Mouse (Mus musculus) kidney, postnatal 4 days (tissue): ENCODE results near the gene Elfn2.

Experiments
- DNase-seq, 2 experiments: peaks; one replicate each; pipeline ENCODE4 v3.0.0; 2021; ENCODE audit warnings: mixed read lengths in 2 of 2

The Elfn2 gene

GRCm38 (mm10) chr15:78720094-78720493 lies 1.5 kb upstream of the Elfn2 start:
- peak; percentile 83 to 86 for DNase-seq

DNA sequence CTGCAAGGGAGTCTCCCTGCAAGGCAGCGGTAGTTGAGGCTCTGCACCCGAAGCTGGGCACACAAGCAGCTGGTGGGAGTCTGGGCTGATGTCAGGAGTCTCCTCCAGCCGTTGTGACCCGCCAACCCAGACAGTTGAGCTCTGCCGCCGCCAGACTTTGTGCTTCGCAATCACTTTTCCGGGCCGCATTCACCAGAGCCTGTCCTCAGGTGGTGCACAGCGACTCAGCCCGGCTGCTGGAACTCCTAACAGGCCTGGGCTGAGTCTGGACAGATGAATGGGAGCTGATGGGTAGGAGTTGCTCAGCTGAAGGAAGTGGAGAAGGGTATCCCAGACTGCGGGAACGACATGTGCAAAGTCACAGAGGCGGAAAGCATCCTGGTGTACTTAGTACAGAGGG lies 845 bp upstream of the Elfn2 start:
- DNase-seq, result peak in 1 of 2 experiments; percentile 38

DNA sequence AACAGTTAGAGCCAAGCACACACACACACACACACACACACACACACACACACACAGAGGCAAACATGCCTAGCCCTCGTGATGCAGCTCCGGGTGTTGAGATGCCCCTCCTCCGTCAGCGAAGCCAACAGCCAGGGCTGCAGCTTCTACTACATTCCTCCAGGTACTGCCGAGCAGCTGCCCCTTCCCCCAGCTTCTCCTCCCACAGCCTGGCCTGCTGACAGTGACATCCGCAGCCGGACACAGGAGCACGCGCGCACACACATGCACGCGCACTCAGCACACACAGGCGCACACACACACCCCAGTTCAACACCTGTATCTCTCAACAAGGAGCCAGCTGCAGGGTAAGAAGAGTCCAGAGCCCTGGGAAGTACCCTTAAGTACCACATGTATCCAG lies 1.6 kb downstream of the Elfn2 start:
- peak in 1 of 2 experiments; percentile 33 for DNase-seq

GRCm38 (mm10) chr15:78715856-78716255 lies 2.7 kb downstream of the Elfn2 start:
- no peak for DNase-seq

DNA sequence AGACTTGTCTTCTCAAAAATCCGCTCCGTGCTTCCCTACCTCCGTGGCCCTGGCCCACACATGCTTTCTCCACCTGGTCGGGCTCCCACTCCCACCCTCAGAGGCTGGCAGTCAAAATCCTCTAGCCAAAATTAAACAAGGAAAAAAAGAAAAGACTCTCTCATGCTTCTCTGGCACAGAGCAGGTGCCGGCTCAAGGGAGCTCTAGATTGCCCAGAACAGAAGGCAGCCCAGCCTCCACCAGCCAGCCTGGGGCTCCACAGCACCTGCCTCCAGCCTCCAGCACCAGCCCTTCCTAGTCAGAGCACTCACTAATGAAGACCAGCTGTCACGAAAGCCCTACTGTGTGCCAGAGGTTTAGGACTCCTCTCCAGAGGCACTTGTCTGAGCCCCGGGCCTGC lies 4.8 kb downstream of the Elfn2 start:
- no peak for DNase-seq

DNA sequence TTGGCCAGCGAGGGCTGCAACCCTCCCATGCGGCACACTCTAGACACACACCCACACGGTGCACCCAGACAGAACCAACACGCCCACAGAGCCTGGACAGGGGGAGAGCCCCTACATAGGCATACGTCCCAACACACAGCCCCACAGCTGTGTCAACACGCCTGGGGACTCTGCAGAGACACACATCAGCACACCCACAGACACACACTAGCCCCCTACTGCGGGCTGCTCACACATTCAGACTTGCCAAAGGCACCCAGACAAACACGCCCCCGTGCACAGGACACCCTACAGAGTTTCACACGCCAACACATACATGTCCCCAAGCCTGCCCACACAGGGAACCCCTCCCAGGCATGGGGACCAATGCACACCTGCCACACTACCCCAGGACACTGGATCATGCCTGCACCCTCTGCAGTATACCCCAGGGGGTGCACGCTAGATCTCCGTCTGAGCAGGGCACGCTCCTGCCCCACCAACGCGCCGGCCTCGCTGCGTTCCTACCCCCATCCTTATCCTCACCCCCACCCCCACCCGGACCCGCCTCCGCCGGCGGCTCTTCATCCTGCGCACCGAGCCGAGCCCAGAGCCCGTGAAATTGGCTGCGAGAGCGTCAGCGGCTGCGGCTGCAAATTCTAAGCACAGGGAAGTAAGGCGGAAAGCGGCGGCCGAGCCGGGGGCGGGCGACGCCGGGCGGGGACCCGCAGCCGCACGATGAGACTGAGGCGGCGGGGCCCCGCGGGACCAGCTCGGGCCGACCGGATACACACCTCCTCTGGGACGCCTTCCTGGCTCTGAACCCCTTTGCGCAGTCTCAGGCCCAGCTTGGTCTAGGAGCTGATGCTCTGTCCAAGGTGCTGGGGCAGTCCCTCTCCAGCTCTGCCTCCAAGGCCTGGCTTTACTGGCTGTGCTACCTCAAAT lies 6.0 kb downstream of the Elfn2 start:
- DNase-seq, result peak; percentile 69 to 75

GRCm38 (mm10) chr15:78711935-78712334 lies 6.6 kb downstream of the Elfn2 start:
- DNase-seq, result no peak

DNA sequence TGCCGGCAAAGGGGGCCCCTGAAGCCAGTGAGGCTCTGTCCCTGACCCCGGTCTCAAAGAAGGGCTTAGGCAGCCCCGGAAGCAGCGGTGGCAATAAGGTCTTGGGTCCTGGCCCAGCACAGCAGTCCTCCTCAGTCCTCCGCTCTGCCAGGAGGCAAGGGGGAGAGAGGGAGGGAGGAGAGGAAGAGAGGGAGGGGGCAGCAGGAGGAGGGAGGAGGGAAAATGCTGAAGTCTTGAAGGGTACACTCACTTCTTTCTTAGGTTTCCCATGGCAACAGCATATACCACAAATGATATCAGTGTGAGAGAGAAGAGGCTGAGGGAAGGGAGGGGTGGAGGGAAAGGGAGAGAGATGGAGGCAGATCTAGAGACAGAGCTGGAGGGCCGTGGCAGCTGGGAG lies 7.9 kb downstream of the Elfn2 start:
- no peak for DNase-seq

- no peak for DNase-seq
These were observed 8.8 kb downstream of the Elfn2 start for GRCm38 (mm10) chr15:78709767-78710166.

DNA sequence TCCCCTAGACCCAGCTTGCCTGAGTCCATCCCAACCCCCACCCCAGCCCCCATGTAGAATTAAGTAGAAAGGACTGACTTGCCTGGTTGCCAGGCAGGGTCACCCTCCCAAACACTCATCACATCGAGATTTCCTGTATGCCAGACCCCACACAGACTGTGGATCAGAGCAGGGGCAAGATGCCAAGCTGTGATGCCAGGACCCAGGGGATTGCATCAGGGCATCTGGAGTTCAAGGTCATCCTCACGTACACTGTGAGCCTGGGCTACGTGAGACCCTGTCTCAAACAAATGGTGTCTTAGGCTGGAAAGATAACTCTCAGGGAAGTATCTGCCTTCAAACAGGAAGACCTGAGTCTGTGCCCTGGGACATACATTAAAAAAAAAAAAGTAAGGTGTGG lies 11.9 kb downstream of the Elfn2 start:
- no peak for DNase-seq

GRCm38 (mm10) chr15:78704824-78705223 lies 13.7 kb downstream of the Elfn2 start:
- DNase-seq, result no peak

DNA sequence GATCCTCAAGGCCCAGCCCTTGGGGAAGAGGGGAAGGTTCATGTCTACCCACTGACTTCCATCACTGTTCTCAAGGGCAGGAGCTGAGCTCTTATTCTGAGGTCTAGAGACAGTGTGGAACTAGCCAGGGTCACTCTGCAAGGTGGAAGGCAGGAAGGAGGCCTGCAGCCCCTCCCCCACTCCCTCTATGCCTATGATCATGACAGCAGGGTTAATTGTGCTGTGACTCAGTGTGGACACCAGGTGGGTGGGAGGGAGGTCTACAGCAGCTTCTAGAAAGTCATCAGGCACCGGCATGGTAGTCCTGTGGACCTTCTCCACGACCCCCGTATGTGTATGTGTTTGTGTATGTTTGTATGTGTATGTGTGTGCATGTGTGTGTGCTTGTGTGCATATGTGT lies 14.6 kb downstream of the Elfn2 start:
- no peak for DNase-seq

DNA sequence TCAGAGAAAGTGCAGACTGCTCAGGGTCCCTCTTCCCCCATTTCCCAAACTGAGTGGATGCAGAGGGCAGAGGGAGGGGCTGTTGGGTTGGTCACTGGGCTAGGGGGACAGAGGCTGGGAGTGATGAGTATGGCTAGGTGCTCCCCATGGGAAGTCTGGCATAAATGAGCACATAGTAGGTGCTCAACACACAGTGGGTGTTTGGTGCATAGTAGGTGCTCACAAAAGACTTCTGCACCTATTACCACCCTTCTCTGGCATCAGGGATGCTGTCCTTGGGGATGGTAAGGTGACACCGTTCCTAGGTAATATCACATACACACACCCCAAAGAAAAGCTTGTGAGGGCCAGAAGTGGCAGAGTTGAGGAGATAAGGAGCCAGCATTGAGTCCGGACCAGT lies 18.2 kb downstream of the Elfn2 start:
- no peak for DNase-seq

DNA sequence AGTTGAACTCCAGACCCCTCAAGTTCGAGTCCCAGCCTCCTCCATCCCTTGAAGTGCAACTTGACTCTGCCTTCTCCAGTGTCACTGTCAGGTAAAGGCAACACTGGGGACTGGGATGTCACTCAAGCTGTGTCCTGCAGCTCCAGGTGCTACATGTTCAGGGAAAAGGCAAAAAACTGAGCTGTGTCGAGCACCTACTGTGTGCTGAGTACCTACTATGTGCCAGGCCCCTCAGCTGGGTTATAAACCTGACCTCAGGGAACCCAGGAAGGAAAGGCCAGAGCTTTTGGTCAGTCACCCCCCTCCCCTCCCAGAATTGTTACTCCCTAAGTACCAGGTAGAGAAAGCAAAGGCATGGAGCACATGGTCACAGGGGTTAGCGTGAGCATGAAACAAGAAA lies 19.1 kb downstream of the Elfn2 start:
- DNase-seq, result no peak

DNA sequence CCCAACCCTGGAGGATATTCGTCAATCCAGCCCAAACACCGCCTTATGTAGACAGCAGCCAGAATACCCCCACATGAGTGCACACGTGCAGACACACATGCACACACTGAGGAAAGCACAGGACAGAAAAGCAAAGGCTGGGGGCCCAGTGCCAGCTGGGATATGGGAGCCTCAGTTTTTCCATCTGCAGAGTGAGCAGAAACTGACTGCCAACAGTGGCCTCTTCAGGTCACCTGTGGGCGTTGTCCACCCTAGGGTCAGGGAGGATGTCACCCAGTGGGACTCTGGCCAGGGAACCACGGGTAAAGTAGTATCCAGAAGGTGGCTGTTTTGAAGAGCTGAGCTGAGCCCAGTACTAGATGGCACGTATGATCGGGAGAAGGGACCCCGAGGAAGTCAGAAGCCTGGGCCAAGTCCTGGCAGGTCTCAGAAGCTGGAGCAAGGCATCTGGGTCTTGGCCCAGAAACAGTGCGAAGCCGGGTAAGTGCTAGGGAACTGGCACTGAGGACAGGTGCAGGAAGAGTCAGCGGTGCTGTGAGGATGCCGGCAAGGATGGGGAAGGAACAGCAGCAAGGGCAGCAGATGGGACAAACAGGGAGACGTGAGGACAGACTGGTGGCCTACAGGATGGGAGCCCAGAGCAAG lies 20.0 kb downstream of the Elfn2 start:
- no peak for DNase-seq

GRCm38 (mm10) chr15:78698084-78698483 lies 20.5 kb downstream of the Elfn2 start:
- no peak for DNase-seq

GRCm38 (mm10) chr15:78695745-78696144 lies 22.8 kb downstream of the Elfn2 start:
- DNase-seq, result no peak

DNA sequence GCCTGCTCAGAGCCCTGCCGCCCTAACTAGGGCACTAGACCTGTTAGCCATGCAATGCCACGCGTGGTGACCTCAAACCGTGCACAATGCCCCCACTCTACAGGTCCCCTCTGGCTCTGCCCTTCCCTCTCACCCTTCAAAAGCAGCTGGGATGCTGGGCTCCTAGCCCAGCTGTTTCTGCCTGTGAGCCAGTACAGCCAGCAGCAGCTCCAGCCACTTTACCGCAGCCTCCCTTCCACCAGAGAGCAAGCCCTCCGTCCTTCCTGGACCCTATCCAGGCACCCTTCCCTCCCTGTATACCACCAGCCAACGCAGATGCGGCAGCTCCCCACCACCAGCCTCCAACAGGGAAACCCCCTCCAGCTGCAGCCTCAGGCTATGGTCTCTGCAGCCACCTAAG lies 26.1 kb downstream of the Elfn2 start:
- no peak for DNase-seq

- no peak for DNase-seq
These were observed 27.9 kb downstream of the Elfn2 start for GRCm38 (mm10) chr15:78690716-78691115.

GRCm38 (mm10) chr15:78686910-78687309 lies 31.7 kb downstream of the Elfn2 start:
- no peak for DNase-seq

GRCm38 (mm10) chr15:78684111-78684510 lies 34.5 kb downstream of the Elfn2 start:
- peak; percentile 24 to 36 for DNase-seq

GRCm38 (mm10) chr15:78683474-78683873 lies 35.1 kb downstream of the Elfn2 start:
- no peak for DNase-seq

DNA sequence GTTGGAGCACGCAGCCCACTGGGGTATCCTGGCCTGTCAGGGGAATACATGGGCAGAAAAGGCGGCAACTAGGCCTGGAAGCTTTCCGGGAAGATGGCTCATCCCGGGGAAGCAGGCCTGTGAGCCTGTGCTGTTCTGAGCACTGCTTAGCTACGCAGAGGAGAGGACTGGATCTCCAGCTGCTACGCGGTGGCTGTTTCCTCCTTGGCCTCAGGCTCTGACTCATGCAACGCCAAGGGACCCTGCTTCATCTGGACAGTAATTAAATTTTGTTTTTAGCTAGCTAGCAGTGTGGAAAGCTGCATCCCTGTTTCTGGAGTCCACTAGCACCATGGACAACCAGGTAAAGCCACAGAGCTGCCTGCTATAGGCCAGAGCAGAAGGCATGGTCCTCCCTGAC lies 36.8 kb downstream of the Elfn2 start:
- no peak for DNase-seq

DNA sequence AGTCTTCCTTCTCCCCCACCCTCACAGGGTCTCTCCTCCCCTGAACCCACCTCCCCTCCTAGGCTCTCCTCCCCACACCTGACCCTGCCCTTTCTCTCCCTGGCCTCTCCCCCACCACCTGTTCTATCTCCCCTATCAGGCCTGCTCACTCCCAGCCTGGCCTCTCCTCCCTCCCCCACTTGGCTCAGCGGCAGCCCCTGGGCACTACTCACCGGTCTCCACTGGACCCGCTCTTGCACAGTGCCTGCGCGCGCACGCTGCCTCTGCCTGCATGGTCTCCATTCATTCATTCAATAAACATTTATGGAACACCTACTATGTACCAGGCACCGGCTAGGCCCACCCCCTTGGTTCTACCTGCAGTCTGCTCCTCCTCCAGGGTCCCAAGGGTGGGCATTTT lies 37.3 kb downstream of the Elfn2 start:
- DNase-seq, result peak in 1 of 2 experiments; percentile 31
